Mouse (Mus musculus) lung, postnatal 0 days (tissue): ENCODE results near the gene Dct. TPM values are rescaled to one million over a fixed set of nuclear protein-coding genes. Genes with fewer than 3 reads are reported as not detected.

Experiments
- ATAC-seq: fragments of 200-750 bp; cut with Nextera tagmentation; 2 replicates; pipeline ENCODE4 v1.8.0; 2017; ENCODE audit warnings: moderate library complexity
- DNase-seq: peaks from one replicate; pipeline ENCODE4 v3.0.0-alpha.2; 2016; ENCODE audit warnings: low spot score
- H3K27ac ChIP-seq: fragments of 300-500 bp; sonication (generic); 2 replicates; pipeline ENCODE4 v1.5.1; 2014; ENCODE audit warnings: antibody characterized with exemption, mild to moderate bottlenecking, low read length, mixed read lengths
- H3K27me3 ChIP-seq: fragments of 300-500 bp; sonication (generic); replicated peaks from 2 replicates; pipeline ENCODE4 v1.6.1; 2014; ENCODE audit warnings: low read length, mixed read lengths; ENCODE audit not compliant: insufficient read depth
- H3K36me3 ChIP-seq: fragments of 300-500 bp; sonication (generic); 2 replicates; pipeline ENCODE4 v1.6.1; 2014; ENCODE audit warnings: low read length, mixed read lengths; ENCODE audit not compliant: insufficient read depth
- H3K4me1 ChIP-seq: fragments of 300-500 bp; sonication (generic); 2 replicates; pipeline ENCODE4 v1.6.1; 2014; ENCODE audit warnings: antibody characterized with exemption, low read depth, low read length, mixed read lengths; ENCODE audit not compliant: insufficient read depth
- H3K4me2 ChIP-seq: fragments of 300-500 bp; sonication (generic); replicated peaks from 2 replicates; pipeline ENCODE4 v1.6.1; 2014; ENCODE audit warnings: low read depth, mild to moderate bottlenecking, low read length, moderate library complexity, mixed read lengths
- H3K4me3 ChIP-seq: fragments of 300-500 bp; sonication (generic); 2 replicates; pipeline ENCODE4 v1.5.1; 2014; ENCODE audit warnings: low read depth, low read length
- H3K9ac ChIP-seq: fragments of 300-500 bp; sonication (generic); replicated peaks from 2 replicates; pipeline ENCODE4 v1.6.1; 2014; ENCODE audit warnings: low read depth, mild to moderate bottlenecking
- H3K9me3 ChIP-seq: fragments of 300-500 bp; sonication (generic); 2 replicates; pipeline ENCODE4 v1.6.1; 2016; ENCODE audit warnings: low read length, mixed read lengths
- CTCF ChIP-seq: IDR thresholded peaks from 2 replicates; pipeline ENCODE4 v1.5.1; 2016; ENCODE audit warnings: antibody characterized with exemption, mild to moderate bottlenecking
- EP300 ChIP-seq: IDR thresholded peaks from 2 replicates; pipeline ENCODE4 v1.6.1; 2016; ENCODE audit warnings: antibody characterized with exemption, mild to moderate bottlenecking, control low read depth
- WGBS: fragments of 180-500 bp; shearing (Covaris S2); extraction: QIAGEN DNeasy Blood & Tissue Kit; methylation state at CpG from one replicate; pipeline ENCODE4 v1.1.7; 2014; 5-methylcytosine and 5-hydroxymethylcytosine counted together
- polyA plus RNA-seq: library from polyadenylated mRNA; unstranded; fragments of >200 nt; fragmentation: Nextera tagmentation; extraction: Ambion mirVana; gene quantifications from 2 replicates; pipeline ENCODE4 v1.2.1, GENCODE M21; 2015

Gene Dct
- polyA plus RNA-seq, 1 experiment from 2014 or later, result 0.39 TPM

DNA sequence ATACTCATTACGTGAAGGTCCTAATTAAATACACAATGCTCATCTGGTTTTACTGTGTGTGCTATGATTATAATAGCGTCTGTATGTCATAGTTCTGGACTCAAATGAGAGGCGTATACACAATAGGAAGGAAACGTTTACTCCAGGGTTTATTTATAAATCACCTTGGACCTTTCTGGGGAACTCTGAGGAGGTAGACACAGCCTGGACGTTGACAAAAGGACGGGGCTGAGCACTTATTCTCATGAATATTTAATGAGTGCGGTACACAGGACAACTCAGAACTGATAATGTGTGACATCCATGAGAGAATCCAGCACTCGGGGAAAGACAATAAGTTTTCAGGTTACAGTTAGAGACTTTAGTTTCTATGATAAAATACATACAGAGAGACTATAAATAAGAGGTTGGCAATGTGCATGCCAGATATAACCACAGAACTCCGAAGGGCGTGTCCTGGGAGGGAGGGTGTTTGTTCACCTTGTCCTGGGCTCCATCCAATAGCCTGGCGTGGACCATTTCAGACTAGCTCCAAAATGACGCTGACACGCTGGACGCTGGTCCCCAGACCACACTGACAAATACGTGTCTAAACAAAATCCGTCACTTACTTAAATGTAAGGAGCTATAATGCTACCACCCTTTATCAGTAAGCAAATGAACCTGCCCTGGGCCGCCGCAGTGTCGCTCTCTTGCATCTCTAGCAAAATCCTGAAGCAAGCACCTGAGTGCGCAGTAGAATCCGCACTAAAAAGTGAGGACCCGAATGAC lies 36.6 kb upstream of the Dct start:
- Histone ChIP-seq H3K4me2 (peak overlapping the region; percentile 75), H3K27ac (peak overlapping the region; percentile 82), H3K4me1 (no peaks in the 10 kb centered on the region), H3K36me3 (no peaks in the 10 kb centered on the region), H3K9ac (peak overlapping the region; percentile 54), H3K9me3 (no peaks in the 10 kb centered on the region), H3K4me3 (peak overlapping the region; percentile 65), H3K27me3 (no peaks in the 10 kb centered on the region)
- ATAC-seq (peak; percentile 73), DNase-seq (peak; percentile 65)
- TF ChIP-seq CTCF (no peak), EP300 (peak; percentile 29; the same call in 1 of the 2 replicates)
- WGBS, result 9% methylated on average over 22 of the region's 22 CpGs

DNA sequence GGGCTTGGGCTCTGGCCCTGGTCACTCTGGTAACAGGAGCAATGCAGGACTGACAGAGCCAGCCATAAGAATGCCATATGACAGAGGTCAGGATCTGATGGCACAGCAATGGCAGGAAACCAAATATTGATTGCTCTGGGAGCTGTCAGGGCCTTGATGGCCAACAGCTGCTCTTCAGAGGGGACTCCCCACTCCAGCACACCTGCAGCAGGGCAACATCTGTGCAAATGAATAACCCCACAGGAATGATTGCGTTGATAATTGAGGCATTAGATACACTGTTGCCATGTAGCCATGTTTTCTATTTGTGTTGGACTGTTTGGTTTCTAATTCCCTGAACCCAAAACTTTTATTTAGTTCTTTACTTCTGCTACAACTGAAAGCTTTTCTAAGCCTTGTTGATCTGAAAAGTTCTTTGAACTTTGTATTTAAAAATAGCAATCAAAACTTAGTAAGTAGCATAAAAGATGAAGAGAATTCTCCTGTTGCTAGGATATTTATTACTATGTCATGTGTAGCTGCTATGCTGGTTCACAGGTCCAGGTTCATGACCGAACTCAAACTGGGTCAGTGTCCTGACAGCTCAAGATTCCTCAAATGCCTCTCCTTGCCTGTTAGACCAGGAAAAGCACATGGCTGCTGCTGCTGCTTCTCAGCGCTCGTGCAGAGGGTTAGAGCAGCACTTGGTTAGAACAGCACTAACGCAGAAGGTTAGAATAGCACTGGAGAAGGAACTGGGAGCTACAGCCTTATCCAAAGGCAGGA lies 34.4 kb upstream of the Dct start:
- TF ChIP-seq CTCF, result no peak
- TF ChIP-seq EP300, result no peak
- Histone ChIP-seq H3K36me3 (no peaks in the 10 kb centered on the region), H3K27ac (no peak overlapping the region), H3K9me3 (no peaks in the 10 kb centered on the region), H3K27me3 (no peaks in the 10 kb centered on the region), H3K9ac (no peak overlapping the region), H3K4me1 (no peaks in the 10 kb centered on the region), H3K4me2 (no peak overlapping the region), H3K4me3 (no peak overlapping the region)
- 45% methylated on average over 5 of the region's 5 CpGs for WGBS
- ATAC-seq (no peak), DNase-seq (no peak)

DNA sequence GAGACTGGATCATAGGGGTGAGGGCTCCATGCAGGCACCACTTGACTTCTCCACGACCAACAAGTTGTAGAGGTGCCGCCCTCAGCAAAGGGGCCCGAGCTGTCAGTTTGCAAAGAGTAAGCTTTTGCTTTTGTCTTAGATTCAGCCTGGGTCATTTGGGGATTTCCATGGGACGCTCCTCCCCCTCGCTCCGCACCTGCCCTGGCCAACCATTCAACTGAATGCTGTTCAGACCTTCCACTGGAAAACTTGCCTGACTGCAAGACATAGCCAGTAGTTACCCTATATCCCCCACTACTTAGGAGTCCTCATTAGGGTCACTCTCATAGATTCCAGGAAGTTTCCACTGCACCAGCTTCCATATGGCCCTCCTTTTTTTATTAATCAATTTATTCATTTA lies 31.8 kb upstream of the Dct start:
- Histone ChIP-seq H3K36me3 (no peaks in the 10 kb centered on the region), H3K4me3 (no peak overlapping the region), H3K9ac (no peak overlapping the region), H3K4me2 (no peak overlapping the region), H3K27me3 (no peaks in the 10 kb centered on the region), H3K27ac (no peak overlapping the region), H3K4me1 (no peaks in the 10 kb centered on the region), H3K9me3 (no peaks in the 10 kb centered on the region)
- DNase-seq (no peak), ATAC-seq (no peak)
- 85% methylated on average over 6 of the region's 6 CpGs for WGBS
- TF ChIP-seq CTCF (no peak), EP300 (no peak)

DNA sequence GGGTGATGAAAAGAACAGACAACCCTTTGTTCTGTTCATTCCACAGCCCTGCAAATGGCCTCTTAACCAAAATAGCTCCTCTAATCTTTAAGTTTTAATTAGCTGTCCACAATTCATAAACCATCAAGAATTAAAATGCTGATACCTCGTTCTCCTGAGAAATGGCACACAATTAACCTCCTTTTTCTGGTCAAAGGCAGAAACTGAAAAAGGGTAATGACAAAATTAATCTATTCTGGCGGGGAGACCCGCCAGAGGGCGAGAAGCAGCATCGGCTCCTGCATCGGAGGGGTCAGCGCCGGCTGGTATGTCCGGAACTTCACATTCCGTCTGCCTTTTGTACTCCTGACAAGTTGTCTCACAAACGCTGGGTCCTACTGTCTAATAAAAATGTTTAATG lies 28.6 kb upstream of the Dct start:
- Histone ChIP-seq H3K27me3 (no peaks in the 10 kb centered on the region), H3K36me3 (no peaks in the 10 kb centered on the region), H3K27ac (no peak overlapping the region), H3K4me3 (no peak overlapping the region), H3K9me3 (no peaks in the 10 kb centered on the region), H3K4me1 (no peaks in the 10 kb centered on the region), H3K9ac (no peak overlapping the region), H3K4me2 (no peak overlapping the region)
- no peak for TF ChIP-seq CTCF
- no peak for TF ChIP-seq EP300
- no peak for DNase-seq
- 35% methylated on average over 11 of the region's 11 CpGs for WGBS
- no peak for ATAC-seq

DNA sequence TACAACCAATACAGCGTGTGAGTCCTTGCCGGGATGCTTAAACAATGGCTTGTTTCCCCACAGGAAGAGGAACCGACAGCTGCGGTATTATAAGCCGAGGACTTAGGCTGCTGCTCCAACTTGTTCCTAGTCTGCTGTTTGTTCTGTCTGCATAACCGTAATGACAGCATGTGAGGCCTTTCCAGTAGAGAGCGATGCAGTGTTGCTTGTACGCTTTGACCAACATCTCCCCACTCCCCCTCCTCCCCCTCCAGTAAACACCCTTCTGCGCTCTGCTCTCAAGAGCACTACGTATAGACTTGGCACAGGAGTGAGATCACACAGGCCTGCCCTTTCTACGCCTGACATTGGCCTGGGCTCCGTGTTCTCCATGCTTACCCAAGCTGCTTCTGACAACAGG lies 18.1 kb upstream of the Dct start:
- H3K4me2 ChIP-seq, result no peak overlapping the region
- no peaks in the 10 kb centered on the region for H3K36me3 ChIP-seq
- WGBS, result 38% methylated on average over 12 of the region's 12 CpGs
- H3K4me3 ChIP-seq, result no peak overlapping the region
- no peaks in the 10 kb centered on the region for H3K4me1 ChIP-seq
- H3K27ac ChIP-seq, result 0 out of 2 replicates have a peak overlapping the region, but pooled peaks have one; percentile 20
- no peak for TF ChIP-seq CTCF
- TF ChIP-seq EP300, result no peak
- H3K9me3 ChIP-seq, result no peaks in the 10 kb centered on the region
- ATAC-seq, result peak; percentile 88
- peak; percentile 62 for DNase-seq
- no peak overlapping the region for H3K9ac ChIP-seq
- H3K27me3 ChIP-seq, result no peaks in the 10 kb centered on the region

DNA sequence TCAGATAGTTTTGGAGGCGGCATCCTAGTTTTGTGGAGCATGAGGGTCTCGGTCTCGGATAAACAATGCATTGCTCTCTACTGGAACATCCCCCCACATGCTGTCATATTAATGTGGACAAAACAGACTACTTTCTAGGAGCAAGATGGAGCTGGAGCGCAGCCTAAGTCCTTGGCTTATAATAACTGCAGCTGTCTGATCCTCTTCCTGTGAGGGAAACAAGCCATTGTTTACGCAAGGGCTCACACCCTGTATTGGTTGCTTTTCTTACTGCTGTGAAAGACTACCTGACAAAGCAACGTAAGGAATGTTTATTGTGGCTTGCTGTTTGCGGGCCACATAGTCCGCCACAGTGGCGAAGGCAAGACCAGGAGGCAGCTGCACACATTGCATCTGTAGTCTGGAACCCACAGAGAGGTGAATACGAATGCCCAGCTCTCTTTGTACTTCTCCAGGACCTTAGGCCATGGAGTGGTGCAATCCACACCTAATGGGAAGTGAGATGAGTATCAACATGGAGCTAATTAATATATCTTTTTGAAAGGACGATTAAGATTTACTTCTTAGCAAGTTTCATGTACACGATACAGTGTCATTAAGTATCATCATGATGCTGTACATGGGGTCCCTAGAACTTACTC lies 17.5 kb upstream of the Dct start:
- Histone ChIP-seq H3K27me3 (no peaks in the 10 kb centered on the region), H3K9me3 (no peaks in the 10 kb centered on the region), H3K4me2 (no peak overlapping the region), H3K4me1 (no peaks in the 10 kb centered on the region), H3K4me3 (no peak overlapping the region), H3K9ac (no peak overlapping the region), H3K36me3 (no peaks in the 10 kb centered on the region), H3K27ac (0 out of 2 replicates have a peak overlapping the region, but pooled peaks have one; percentile 20)
- TF ChIP-seq CTCF (no peak), EP300 (no peak)
- 61% methylated on average over 12 of the region's 12 CpGs for WGBS
- DNase-seq (no peak), ATAC-seq (peak; percentile 44; the same call in 1 of the 2 replicates)
